15 mouse cellular contexts compared by ENCODE assay signal in the genomic region with DNA sequence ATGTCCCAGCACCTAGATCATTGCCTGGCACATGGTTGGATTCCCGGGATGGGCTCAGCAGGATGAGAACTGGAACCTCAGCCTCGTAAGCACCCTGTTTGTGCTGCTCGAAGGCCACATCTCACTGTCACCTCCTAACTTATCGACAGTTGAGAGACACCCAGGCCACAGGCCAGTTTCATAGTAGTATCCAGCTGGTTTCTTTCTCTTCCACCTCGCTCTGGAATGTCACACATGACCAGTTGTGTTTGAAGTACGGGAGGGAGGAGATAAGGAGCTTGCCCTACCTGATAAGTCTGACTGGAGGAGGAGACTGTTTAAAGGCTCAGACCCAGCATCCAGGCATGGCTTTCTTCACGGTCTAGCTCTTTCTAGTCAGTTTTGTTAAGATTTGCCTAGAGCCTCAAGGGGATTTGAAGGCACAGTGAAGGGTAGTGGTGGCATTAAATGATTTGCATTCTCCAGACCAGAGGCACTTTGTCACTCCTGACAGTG. TPM values are rescaled to one million over a fixed set of nuclear protein-coding genes. Genes with fewer than 3 reads are reported as not detected.
DNase-seq lines count a peak whose midpoint lies in the region; ATAC-seq lines count a peak whose summit lies in the region.
"Had no signal": no experiment of that assay in that cellular context is flagged by ENCODE, and none has a peak within 500 bp of the region (broad histone marks: within the 10 kb centered on the region; RNA-seq: fewer than 3 reads in every experiment).

No protein-coding gene starts in this region.

- DNase-seq in heart, adult 8-10 months (ENCODE audit: low spot score) = peak; percentile 77
- no peak for DNase-seq in intestine, embryonic 14.5 days (ENCODE audit: low spot score)
- DNase-seq in yolk sac, embryonic 10.5 days (ENCODE audit: low spot score) = peak; percentile 77
- DNase-seq in layer of hippocampus, adult 11-12 months (ENCODE audit: low spot score) = no peak
- DNase-seq in forebrain, embryonic 11.5 days (ENCODE audit: low spot score) = no peak
- DNase-seq: adrenal gland, adult 2 months; cerebellum, adult 2 months; thymus, postnatal 25 days had no signal

- no peak overlapping the region for H3K4me3 ChIP-seq in intestine, embryonic 14.5 days (ENCODE audit: low read depth, low read length)
- H3K4me3 ChIP-seq in lung, embryonic 15.5 days = no peak overlapping the region
- no peak overlapping the region for H3K4me3 ChIP-seq in forebrain, embryonic 11.5 days (ENCODE audit: low read depth, low read length)
- H3K4me3 ChIP-seq: embryonic facial prominence, embryonic 12.5 days had no signal

- no peak overlapping the region for H3K9ac ChIP-seq in intestine, embryonic 14.5 days (ENCODE audit: low read length)
- no peak overlapping the region for H3K9ac ChIP-seq in lung, embryonic 15.5 days
- H3K9ac ChIP-seq in forebrain, embryonic 11.5 days (ENCODE audit: low read length) = no peak overlapping the region
- H3K9ac ChIP-seq: embryonic facial prominence, embryonic 12.5 days had no signal

- no peak overlapping the region for H3K4me2 ChIP-seq in intestine, embryonic 14.5 days (ENCODE audit: low read length)
- no peak overlapping the region for H3K4me2 ChIP-seq in lung, embryonic 15.5 days
- H3K4me2 ChIP-seq in forebrain, embryonic 11.5 days (ENCODE audit: low read depth, low read length, severe bottlenecking) = no peak overlapping the region
- H3K4me2 ChIP-seq: embryonic facial prominence, embryonic 12.5 days had no signal

- 0 out of 2 replicates have a peak, but pooled peaks have one; percentile 21 for ATAC-seq in intestine, embryonic 14.5 days (replicated peaks; ENCODE audit: low FRiP score, low TSS enrichment, low read depth)
- peak; percentile 57; the same call in 1 of the 2 replicates for ATAC-seq in lung, embryonic 15.5 days (ENCODE audit: borderline replicate concordance, extremely low read depth, low FRiP score, low TSS enrichment)
- no peak for ATAC-seq in megakaryocyte progenitor cell, adult 5-6 weeks (replicated peaks; ENCODE audit: poor library complexity)
- no peak for ATAC-seq in forebrain, embryonic 11.5 days (replicated peaks; ENCODE audit: low FRiP score)
- ATAC-seq: hindbrain, postnatal 0 days had no signal

- H3K27ac ChIP-seq in intestine, embryonic 14.5 days (ENCODE audit: low read depth) = no peak overlapping the region
- H3K27ac ChIP-seq in lung, embryonic 15.5 days = no peak overlapping the region
- no peak overlapping the region for H3K27ac ChIP-seq in forebrain, embryonic 11.5 days (ENCODE audit: low read depth, low read length)
- H3K27ac ChIP-seq: embryonic facial prominence, embryonic 12.5 days; hindbrain, postnatal 0 days had no signal

- peaks cover 44% of the 10 kb centered on the region for H3K36me3 ChIP-seq in intestine, embryonic 14.5 days (ENCODE audit: control insufficient read depth, insufficient read depth, low read length)
- peaks cover 18% of the 10 kb centered on the region; the same call in 1 of the 2 replicates for H3K36me3 ChIP-seq in lung, embryonic 15.5 days
- peaks cover 2% of the 10 kb centered on the region; the same call in 1 of the 2 replicates for H3K36me3 ChIP-seq in forebrain, embryonic 11.5 days (ENCODE audit: control insufficient read depth, insufficient read depth, low read length)

- 51% methylated on average over 7 of the region's 7 CpGs for WGBS in intestine, embryonic 14.5 days
- WGBS in lung, embryonic 15.5 days = 18% methylated on average over 7 of the region's 7 CpGs
- 87% methylated on average over 7 of the region's 7 CpGs for WGBS in forebrain, embryonic 11.5 days

- peaks cover 6% of the 10 kb centered on the region for H3K4me1 ChIP-seq in intestine, embryonic 14.5 days (replicated peaks; ENCODE audit: control insufficient read depth, insufficient read depth, low read length)
- peaks cover 9% of the 10 kb centered on the region for H3K4me1 ChIP-seq in lung, embryonic 15.5 days
- peaks cover 3% of the 10 kb centered on the region; the same call in 1 of the 2 replicates for H3K4me1 ChIP-seq in forebrain, embryonic 11.5 days (replicated peaks; ENCODE audit: control insufficient read depth, insufficient read depth, low read length)

- H3K9me3 ChIP-seq in intestine, embryonic 14.5 days (ENCODE audit: control insufficient read depth, low read length) = no peaks in the 10 kb centered on the region
- no peaks in the 10 kb centered on the region for H3K9me3 ChIP-seq in lung, embryonic 15.5 days
- no peaks in the 10 kb centered on the region for H3K9me3 ChIP-seq in forebrain, embryonic 11.5 days (ENCODE audit: control insufficient read depth, low read length)
- H3K9me3 ChIP-seq: embryonic facial prominence, embryonic 12.5 days had no signal

- H3K27me3 ChIP-seq in intestine, embryonic 14.5 days (replicated peaks; ENCODE audit: control insufficient read depth, insufficient read depth, low read length) = no peaks in the 10 kb centered on the region
- H3K27me3 ChIP-seq in lung, embryonic 15.5 days = no peaks in the 10 kb centered on the region
- no peaks in the 10 kb centered on the region for H3K27me3 ChIP-seq in forebrain, embryonic 11.5 days (ENCODE audit: control insufficient read depth, insufficient read depth, low read length)
- H3K27me3 ChIP-seq: embryonic facial prominence, embryonic 12.5 days had no signal

RNA-seq across cellular contexts. Expression of a gene that starts 3.6 kb away (rescaled TPM):
- total RNA-seq in heart, adult 8-10 months (2022) = not detected
- 0.68 TPM in 1 of 2 replicates, not detected in the other for polyA plus RNA-seq in intestine, embryonic 14.5 days (2014; fragmentation: Nextera tagmentation; extraction: Ambion mirVana)
- polyA plus RNA-seq in lung, embryonic 15.5 days (2015; fragmentation: Nextera tagmentation; extraction: Ambion mirVana) = not detected in 2 replicates
- total RNA-seq in megakaryocyte progenitor cell, adult 5-6 weeks (2015) = not detected in 2 replicates
- not detected in 2 replicates for total RNA-seq in megakaryocyte progenitor cell, adult 5-6 weeks (2017)
- not detected in 2 replicates for polyA plus RNA-seq in forebrain, embryonic 11.5 days (2014; fragmentation: Nextera tagmentation; extraction: Ambion mirVana)
- total RNA-seq: gastrocnemius, adult 18-20 months; hindbrain, postnatal 0 days had no signal
- polyA plus RNA-seq: adrenal gland, adult 2 months; cerebellum, adult 2 months; embryonic facial prominence, embryonic 12.5 days; hindbrain, postnatal 0 days; neural tube, embryonic 11.5 days had no signal

RNA-seq across cellular contexts. Expression of a gene that starts 3.6 kb away (rescaled TPM):
- 100 to 1,000 TPM; 269 to 387 (median 331) TPM for total RNA-seq in heart, adult 8-10 months (2022)
- 176 and 187 TPM in 2 replicates for polyA plus RNA-seq in intestine, embryonic 14.5 days (2014; fragmentation: Nextera tagmentation; extraction: Ambion mirVana)
- 120 and 130 TPM in 2 replicates for polyA plus RNA-seq in lung, embryonic 15.5 days (2015; fragmentation: Nextera tagmentation; extraction: Ambion mirVana)
- total RNA-seq in megakaryocyte progenitor cell, adult 5-6 weeks (2015) = 95.3 and 110 TPM in 2 replicates
- 294 and 340 TPM in 2 replicates for total RNA-seq in megakaryocyte progenitor cell, adult 5-6 weeks (2017)
- 118 and 119 TPM in 2 replicates for polyA plus RNA-seq in forebrain, embryonic 11.5 days (2014; fragmentation: Nextera tagmentation; extraction: Ambion mirVana)

RNA-seq across cellular contexts. Expression of a gene that starts 8.5 kb away (rescaled TPM):
- not detected for total RNA-seq in heart, adult 8-10 months (2022)
- 0.08 TPM in 1 of 2 replicates, not detected in the other for polyA plus RNA-seq in intestine, embryonic 14.5 days (2014; fragmentation: Nextera tagmentation; extraction: Ambion mirVana)
- 0.65 and 0.69 TPM in 2 replicates for polyA plus RNA-seq in lung, embryonic 15.5 days (2015; fragmentation: Nextera tagmentation; extraction: Ambion mirVana)
- total RNA-seq in megakaryocyte progenitor cell, adult 5-6 weeks (2015) = not detected in 2 replicates
- not detected in 2 replicates for total RNA-seq in megakaryocyte progenitor cell, adult 5-6 weeks (2017)
- 0.39 and 0.41 TPM in 2 replicates for polyA plus RNA-seq in forebrain, embryonic 11.5 days (2014; fragmentation: Nextera tagmentation; extraction: Ambion mirVana)
- total RNA-seq: gastrocnemius, adult 18-20 months had no signal
- polyA plus RNA-seq: adrenal gland, adult 2 months had no signal

RNA-seq across cellular contexts. Expression of a gene that starts 11.6 kb away (rescaled TPM):
- total RNA-seq in heart, adult 8-10 months (2022) = 100 to 1,000 TPM; 451 to 631 (median 553) TPM
- 16.8 and 19.6 TPM in 2 replicates for polyA plus RNA-seq in intestine, embryonic 14.5 days (2014; fragmentation: Nextera tagmentation; extraction: Ambion mirVana)
- polyA plus RNA-seq in lung, embryonic 15.5 days (2015; fragmentation: Nextera tagmentation; extraction: Ambion mirVana) = 10.3 and 10.8 TPM in 2 replicates
- total RNA-seq in megakaryocyte progenitor cell, adult 5-6 weeks (2015) = 0.27 and 0.62 TPM in 2 replicates
- total RNA-seq in megakaryocyte progenitor cell, adult 5-6 weeks (2017) = not detected in 2 replicates
- polyA plus RNA-seq in forebrain, embryonic 11.5 days (2014; fragmentation: Nextera tagmentation; extraction: Ambion mirVana) = 0.56 and 1.4 TPM in 2 replicates

RNA-seq across cellular contexts. Expression of a gene that starts 55.8 kb away (rescaled TPM):
- total RNA-seq in heart, adult 8-10 months (2022) = not detected
- 4.7 and 6.7 TPM in 2 replicates for polyA plus RNA-seq in intestine, embryonic 14.5 days (2014; fragmentation: Nextera tagmentation; extraction: Ambion mirVana)
- 0.05 TPM in 1 of 2 replicates, not detected in the other for polyA plus RNA-seq in lung, embryonic 15.5 days (2015; fragmentation: Nextera tagmentation; extraction: Ambion mirVana)
- total RNA-seq in megakaryocyte progenitor cell, adult 5-6 weeks (2015) = not detected in 2 replicates
- total RNA-seq in megakaryocyte progenitor cell, adult 5-6 weeks (2017) = not detected in 2 replicates
- not detected in 2 replicates for polyA plus RNA-seq in forebrain, embryonic 11.5 days (2014; fragmentation: Nextera tagmentation; extraction: Ambion mirVana)
- total RNA-seq: hindbrain, postnatal 0 days; layer of hippocampus, adult 8-10 months had no signal
- polyA plus RNA-seq: adrenal gland, adult 2 months; cerebellum, adult 2 months; embryonic facial prominence, embryonic 12.5 days; neural tube, embryonic 11.5 days had no signal

Comparison
In these comparisons a context has a peak if more than half of its experiments do, and no peak if none do; other contexts are left out.
1. DNase-seq: peak in heart, adult 8-10 months (single experiment) and yolk sac, embryonic 10.5 days (single experiment); none in intestine, embryonic 14.5 days (single experiment), layer of hippocampus, adult 11-12 months (single experiment) and forebrain, embryonic 11.5 days (single experiment).
2. ATAC-seq: peak in intestine, embryonic 14.5 days (single experiment) and lung, embryonic 15.5 days (single experiment); none in megakaryocyte progenitor cell, adult 5-6 weeks (single experiment) and forebrain, embryonic 11.5 days (single experiment).